Comparison of ENCODE assay signal across 12 mouse cellular contexts in genomic region chr13:96660095-96660860, GRCm38 (mm10). TPM values are rescaled to one million over a fixed set of nuclear protein-coding genes. Genes with fewer than 3 reads are reported as not detected.
DNase-seq lines count a peak whose midpoint lies in the region; ATAC-seq lines count a peak whose summit lies in the region.
"Had no signal": no experiment of that assay in that cellular context is flagged by ENCODE, and none has a peak within 500 bp of the region (broad histone marks: within the 10 kb centered on the region; RNA-seq: fewer than 3 reads in every experiment).

No protein-coding gene starts in this region.

- no peak overlapping the region for H3K9ac ChIP-seq in neural tube, embryonic 11.5 days (ENCODE audit: low read length)
- no peak overlapping the region for H3K9ac ChIP-seq in hindbrain, embryonic 12.5 days

- no peak overlapping the region for H3K4me3 ChIP-seq in neural tube, embryonic 11.5 days (ENCODE audit: low read depth, low read length)
- no peak overlapping the region for H3K4me3 ChIP-seq in hindbrain, embryonic 12.5 days
- H3K4me3 ChIP-seq: myocyte had no signal

- H3K36me3 ChIP-seq in neural tube, embryonic 11.5 days (ENCODE audit: control insufficient read depth, insufficient read depth, low read length) = peaks cover 48% of the 10 kb centered on the region
- peaks cover 91% of the 10 kb centered on the region for H3K36me3 ChIP-seq in hindbrain, embryonic 12.5 days

- 79% methylated on average over 10 of the region's 10 CpGs for WGBS in neural tube, embryonic 11.5 days
- WGBS in hindbrain, embryonic 12.5 days = 54% methylated on average over 10 of the region's 10 CpGs

- DNase-seq in heart, adult 18-20 months = peak; percentile 21 to 25
- no peak for DNase-seq in heart, adult 8-10 months (ENCODE audit: low spot score)
- DNase-seq in neural tube, embryonic 11.5 days (ENCODE audit: low spot score) = no peak
- no peak for DNase-seq in neural tube, embryonic 10.5 days (ENCODE audit: extremely low spot score, low spot score)
- no peak for DNase-seq in cerebellum, postnatal 25 days
- DNase-seq in thymus, postnatal 4 days = no peak
- DNase-seq in right cerebral cortex, postnatal 36 days (ENCODE audit: low spot score in 2 of 2) = no peak
- DNase-seq: cerebellum, postnatal 36 days; liver had no signal

- H3K4me1 ChIP-seq in neural tube, embryonic 11.5 days (ENCODE audit: control insufficient read depth, insufficient read depth, low read length) = no peaks in the 10 kb centered on the region
- peaks cover 14% of the 10 kb centered on the region for H3K4me1 ChIP-seq in hindbrain, embryonic 12.5 days

- ATAC-seq in neural tube, embryonic 11.5 days (ENCODE audit: insufficient read depth, low FRiP score, low TSS enrichment) = peak; percentile 67; the same call in 1 of the 2 replicates
- ATAC-seq in hindbrain, embryonic 12.5 days (ENCODE audit: low FRiP score) = peak; percentile 94

- H3K27me3 ChIP-seq in neural tube, embryonic 11.5 days (ENCODE audit: control insufficient read depth, insufficient read depth, low read length) = no peaks in the 10 kb centered on the region
- H3K27me3 ChIP-seq in hindbrain, embryonic 12.5 days = no peaks in the 10 kb centered on the region

- no peaks in the 10 kb centered on the region for H3K9me3 ChIP-seq in neural tube, embryonic 11.5 days (ENCODE audit: control insufficient read depth, low read length)
- no peaks in the 10 kb centered on the region for H3K9me3 ChIP-seq in hindbrain, embryonic 12.5 days (replicated peaks)

- no peak overlapping the region for H3K4me2 ChIP-seq in neural tube, embryonic 11.5 days (ENCODE audit: low read depth)
- no peak overlapping the region for H3K4me2 ChIP-seq in hindbrain, embryonic 12.5 days (replicated peaks)

- no peak overlapping the region for H3K27ac ChIP-seq in neural tube, embryonic 11.5 days (ENCODE audit: low read depth, low read length)
- H3K27ac ChIP-seq in hindbrain, embryonic 12.5 days = 0 out of 2 replicates have a peak overlapping the region, but pooled peaks have one; percentile 18
- H3K27ac ChIP-seq: kidney, postnatal 0 days had no signal

RNA-seq across cellular contexts. Expression of gene Hmgcr, which starts 10.5 kb away (rescaled TPM):
- 1 to 10 TPM; 9.1 to 9.2 TPM for total RNA-seq in heart, adult 18-20 months (2021)
- total RNA-seq in heart, adult 8-10 months (2022) = 1 to 10 TPM; 5.5 to 8.7 (median 7.1) TPM
- 194 and 220 TPM in 2 replicates for polyA plus RNA-seq in neural tube, embryonic 11.5 days (2014; fragmentation: Nextera tagmentation; extraction: Ambion mirVana)
- polyA plus RNA-seq in hindbrain, embryonic 12.5 days (2016; fragmentation: Nextera tagmentation; extraction: Ambion mirVana) = 185 and 192 TPM in 2 replicates

Comparison
In these comparisons a context has a peak if more than half of its experiments do, and no peak if none do; other contexts are left out.
1. DNase-seq: peak in heart, adult 18-20 months (2 of 2); none in heart, adult 8-10 months (single experiment), neural tube, embryonic 11.5 days (single experiment), neural tube, embryonic 10.5 days (single experiment), cerebellum, postnatal 25 days (0 of 2), thymus, postnatal 4 days (single experiment) and right cerebral cortex, postnatal 36 days (0 of 2).